Comparison of ENCODE assay signal across 8 mouse cellular contexts in the genomic region with DNA sequence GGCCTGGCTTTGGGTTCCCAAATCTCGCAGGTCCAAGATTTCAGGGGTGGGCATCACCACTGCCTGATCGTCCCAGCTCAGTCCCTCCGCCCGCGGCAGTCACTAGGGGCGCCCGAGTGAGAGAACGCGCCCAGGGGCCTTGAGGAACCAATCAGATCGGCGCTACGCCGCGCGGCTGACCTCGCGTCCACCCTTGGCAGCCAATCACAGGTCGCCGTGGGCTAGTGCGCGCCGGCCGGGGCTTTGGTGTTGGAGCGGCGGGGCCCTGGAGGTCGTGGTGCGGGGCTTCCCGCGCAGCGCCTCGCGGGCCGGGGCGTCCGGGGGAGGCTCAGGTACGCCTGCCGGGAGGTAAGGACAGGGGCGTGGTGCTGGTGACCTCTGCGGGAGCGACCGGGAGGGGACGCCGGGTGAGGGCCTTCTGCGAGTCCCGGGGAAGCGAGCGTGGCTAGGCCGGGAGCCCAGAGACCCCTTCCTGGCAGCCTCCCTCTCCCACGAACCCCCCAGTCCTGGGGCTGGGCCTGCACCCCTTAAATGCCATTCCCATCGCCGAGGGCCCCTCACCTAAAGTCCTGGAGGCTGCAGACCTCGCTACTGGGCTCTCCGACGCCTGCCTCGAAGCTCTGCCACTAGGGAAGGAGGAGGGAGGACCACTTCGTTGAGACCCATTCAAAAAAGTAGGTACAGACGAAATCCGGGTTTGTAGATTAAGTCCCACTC. TPM values are rescaled to one million over a fixed set of nuclear protein-coding genes. Genes with fewer than 3 reads are reported as not detected.
DNase-seq lines count a peak whose midpoint lies in the region; ATAC-seq lines count a peak whose summit lies in the region.

Gene Zfp280b, plus strand, starts transcription at position 249 of the 717 bp plus-strand sequence.

- peak within 1 kb of the TSS; percentile 91 for H3K4me3 ChIP-seq in hindbrain, embryonic 12.5 days

- H3K9me3 ChIP-seq in hindbrain, embryonic 12.5 days (replicated peaks) = no peaks in the 10 kb centered on the region

- peaks cover 9% of the 10 kb centered on the region for H3K4me1 ChIP-seq in hindbrain, embryonic 12.5 days

- DNase-seq in Muller cell, postnatal 12 days (ENCODE audit: inconsistent ontology term) = peak; percentile 97
- DNase-seq in cerebellum, adult 9-11 months = peak; percentile 94
- DNase-seq in frontal cortex, postnatal 10 days (ENCODE audit: low spot score in 2 of 2) = peak; percentile 89 to 95
- DNase-seq in layer of hippocampus, postnatal 14 days (ENCODE audit: low spot score in 2 of 2) = peak; percentile 94 to 96
- peak; percentile 96 for DNase-seq in lung, postnatal 14 days
- DNase-seq in retina, adult 2 months (ENCODE audit: low read depth, low spot score) = peak; percentile 80
- DNase-seq in thymus, postnatal 36 days = peak; percentile 95 to 96

- ATAC-seq in hindbrain, embryonic 12.5 days (ENCODE audit: low FRiP score) = peak; percentile 98

- peaks cover 9% of the 10 kb centered on the region for H3K36me3 ChIP-seq in hindbrain, embryonic 12.5 days

- WGBS in hindbrain, embryonic 12.5 days = under 1% methylated on average over 46 of the region's 58 CpGs

- H3K27ac ChIP-seq in hindbrain, embryonic 12.5 days = peak within 1 kb of the TSS; percentile 76

- no peaks in the 10 kb centered on the region for H3K27me3 ChIP-seq in hindbrain, embryonic 12.5 days

- H3K4me2 ChIP-seq in hindbrain, embryonic 12.5 days (replicated peaks) = peak within 1 kb of the TSS; percentile 90

- H3K9ac ChIP-seq in hindbrain, embryonic 12.5 days = peak within 1 kb of the TSS; percentile 91

RNA-seq across cellular contexts. Expression of gene Zfp280b, which starts in this region (rescaled TPM):
- 20.4 and 24.5 TPM in 2 replicates for polyA plus RNA-seq in hindbrain, embryonic 12.5 days (2016; fragmentation: Nextera tagmentation; extraction: Ambion mirVana)
- 10 to 100 TPM; 12.8 to 13.5 TPM for total RNA-seq in layer of hippocampus, postnatal 14 days (2021)

Comparison
In these comparisons a context has a peak if more than half of its experiments do, and no peak if none do; other contexts are left out.
1. Peak in every context shown above with its lines: DNase-seq, ATAC-seq, H3K4me3 ChIP-seq and H3K27ac ChIP-seq.